Comparison of ENCODE assay signal across 8 mouse cellular contexts in the genomic region with DNA sequence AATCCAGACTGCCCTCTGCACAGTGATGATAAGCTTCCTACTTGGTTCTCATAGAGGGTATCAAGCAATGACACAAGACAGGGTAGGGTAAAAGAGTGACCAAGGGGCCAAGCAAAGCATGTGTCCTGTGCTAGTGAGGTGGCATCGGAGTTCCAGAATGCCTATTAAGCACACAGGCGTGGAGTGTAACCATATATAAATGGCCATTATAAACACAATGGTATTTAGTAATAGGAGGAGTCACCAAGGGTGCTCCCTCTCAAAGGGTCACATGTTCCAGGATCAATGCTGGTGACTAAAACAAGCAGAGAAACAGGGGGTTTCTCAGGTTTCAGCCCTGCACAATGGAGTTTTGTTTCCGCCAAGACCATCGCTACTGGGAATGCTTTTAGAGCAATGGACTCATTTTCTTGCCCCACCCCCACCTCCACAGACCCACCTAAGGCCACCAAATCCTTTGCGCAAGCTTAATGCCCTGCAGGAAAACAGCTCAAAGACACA. TPM values are rescaled to one million over a fixed set of nuclear protein-coding genes. Genes with fewer than 3 reads are reported as not detected.
DNase-seq lines count a peak whose midpoint lies in the region; ATAC-seq and TF ChIP-seq lines count a peak whose summit lies in the region.

No protein-coding gene starts in this region.

- no peaks in the 10 kb centered on the region for H3K9me3 ChIP-seq in liver, embryonic 11.5 days (ENCODE audit: control insufficient read depth, low read length)
- no peaks in the 10 kb centered on the region for H3K9me3 ChIP-seq in hindbrain, embryonic 11.5 days (ENCODE audit: control insufficient read depth, low read length)
- no peaks in the 10 kb centered on the region for H3K9me3 ChIP-seq in liver, postnatal 0 days (ENCODE audit: low read length)
- H3K9me3 ChIP-seq in stomach, postnatal 0 days (ENCODE audit: control insufficient read depth, low read length), result no peaks in the 10 kb centered on the region

- no peak for DNase-seq in liver, embryonic 11.5 days (ENCODE audit: low spot score)
- no peak for DNase-seq in liver
- peak; percentile 60 for DNase-seq in hindbrain, embryonic 11.5 days (ENCODE audit: low spot score)
- DNase-seq in liver, postnatal 0 days, result no peak
- DNase-seq in stomach, postnatal 0 days (ENCODE audit: low spot score), result no peak
- no peak for DNase-seq in lung, postnatal 4 days

- H3K4me3 ChIP-seq in liver, embryonic 11.5 days (ENCODE audit: low read depth, low read length), result no peak overlapping the region
- no peak overlapping the region for H3K4me3 ChIP-seq in hindbrain, embryonic 11.5 days (ENCODE audit: low read depth, low read length)
- H3K4me3 ChIP-seq in liver, postnatal 0 days (ENCODE audit: low read depth, low read length), result peak overlapping the region; percentile 13
- H3K4me3 ChIP-seq in stomach, postnatal 0 days (ENCODE audit: low read depth, low read length), result no peak overlapping the region

- TF ChIP-seq CTCF in liver, postnatal 0 days (IDR thresholded peaks at IDR 0.05; ENCODE audit: low read depth), result no peak
- no peak for TF ChIP-seq CTCF in stomach, postnatal 0 days (IDR thresholded peaks at IDR 0.05; ENCODE audit: low read depth)

- no peak overlapping the region for H3K9ac ChIP-seq in liver, embryonic 11.5 days (ENCODE audit: low read depth, low read length)
- peak overlapping the region; percentile 20 for H3K9ac ChIP-seq in hindbrain, embryonic 11.5 days (ENCODE audit: low read depth, low read length)
- no peak overlapping the region for H3K9ac ChIP-seq in liver, postnatal 0 days (replicated peaks)
- H3K9ac ChIP-seq in stomach, postnatal 0 days (ENCODE audit: low read length), result no peak overlapping the region

- ATAC-seq in liver, embryonic 11.5 days (replicated peaks; ENCODE audit: low FRiP score), result peak; percentile 46
- ATAC-seq in hindbrain, embryonic 11.5 days (ENCODE audit: low FRiP score), result peak; percentile 66
- ATAC-seq in liver, postnatal 0 days, result peak; percentile 64
- ATAC-seq in stomach, postnatal 0 days (ENCODE audit: low FRiP score, low TSS enrichment), result peak; percentile 27; the same call in 1 of the 2 replicates
- ATAC-seq in frontal cortex, adult (ENCODE audit: low TSS enrichment), result no peak
- no peak for ATAC-seq in activated CD4-positive, CD25-positive, alpha-beta regulatory T cell, adult 4 months

- H3K4me2 ChIP-seq in liver, embryonic 11.5 days, result peak overlapping the region; percentile 23
- peak overlapping the region; percentile 13 for H3K4me2 ChIP-seq in hindbrain, embryonic 11.5 days (replicated peaks; ENCODE audit: low read depth, low read length)
- H3K4me2 ChIP-seq in liver, postnatal 0 days (ENCODE audit: low read depth, low read length), result peak overlapping the region; percentile 56
- H3K4me2 ChIP-seq in stomach, postnatal 0 days (replicated peaks; ENCODE audit: low read depth), result no peak overlapping the region

- TF ChIP-seq EP300 in liver, postnatal 0 days (IDR thresholded peaks at IDR 0.05; ENCODE audit: low read depth), result no peak
- TF ChIP-seq EP300 in stomach, postnatal 0 days (optimal IDR thresholded peaks at IDR 0.05), result no peak

- no peaks in the 10 kb centered on the region for H3K27me3 ChIP-seq in liver, embryonic 11.5 days (replicated peaks; ENCODE audit: control insufficient read depth, insufficient read depth, low read length)
- no peaks in the 10 kb centered on the region for H3K27me3 ChIP-seq in hindbrain, embryonic 11.5 days (ENCODE audit: control insufficient read depth, insufficient read depth, low read length)
- no peaks in the 10 kb centered on the region for H3K27me3 ChIP-seq in liver, postnatal 0 days (ENCODE audit: insufficient read depth, low read length)
- no peaks in the 10 kb centered on the region for H3K27me3 ChIP-seq in stomach, postnatal 0 days (ENCODE audit: control insufficient read depth, insufficient read depth, low read length)

- WGBS in liver, embryonic 11.5 days, result 44% methylated on average over 5 of the region's 5 CpGs
- WGBS in hindbrain, embryonic 11.5 days, result 4% methylated on average over 5 of the region's 5 CpGs
- 49% methylated on average over 5 of the region's 5 CpGs for WGBS in liver, postnatal 0 days (ENCODE audit: insufficient replicate concordance)
- 64% methylated on average over 5 of the region's 5 CpGs for WGBS in stomach, postnatal 0 days

- H3K27ac ChIP-seq in liver, embryonic 11.5 days (ENCODE audit: low read depth, low read length), result no peak overlapping the region
- peak overlapping the region; percentile 92 for H3K27ac ChIP-seq in hindbrain, embryonic 11.5 days (ENCODE audit: low read depth, low read length)
- H3K27ac ChIP-seq in liver, postnatal 0 days (ENCODE audit: low read depth), result peak overlapping the region; percentile 62
- H3K27ac ChIP-seq in stomach, postnatal 0 days (replicated peaks), result no peak overlapping the region

- no peaks in the 10 kb centered on the region for H3K36me3 ChIP-seq in liver, embryonic 11.5 days (ENCODE audit: control insufficient read depth, insufficient read depth, low read length)
- no peaks in the 10 kb centered on the region for H3K36me3 ChIP-seq in hindbrain, embryonic 11.5 days (ENCODE audit: control insufficient read depth, insufficient read depth, low read length)
- H3K36me3 ChIP-seq in liver, postnatal 0 days (replicated peaks; ENCODE audit: insufficient read depth, low read length), result no peaks in the 10 kb centered on the region
- 0 out of 2 replicates have a peak, but pooled peaks cover 3% of the 10 kb centered on the region for H3K36me3 ChIP-seq in stomach, postnatal 0 days (ENCODE audit: control insufficient read depth, insufficient read depth, low read length)

- H3K4me1 ChIP-seq in liver, embryonic 11.5 days (replicated peaks; ENCODE audit: control insufficient read depth, insufficient read depth, low read length), result peaks cover 10% of the 10 kb centered on the region
- peaks cover 20% of the 10 kb centered on the region for H3K4me1 ChIP-seq in hindbrain, embryonic 11.5 days (replicated peaks; ENCODE audit: control insufficient read depth, insufficient read depth, low read length)
- 0 out of 2 replicates have a peak, but pooled peaks cover 8% of the 10 kb centered on the region for H3K4me1 ChIP-seq in liver, postnatal 0 days (ENCODE audit: insufficient read depth)
- H3K4me1 ChIP-seq in stomach, postnatal 0 days (replicated peaks; ENCODE audit: control insufficient read depth, insufficient read depth), result peaks cover 4% of the 10 kb centered on the region; the same call in 1 of the 2 replicates

RNA-seq across cellular contexts. Expression of gene Meis2, which starts 45.1 kb away (rescaled TPM):
- 18.0 and 20.0 TPM in 2 replicates for polyA plus RNA-seq in liver, embryonic 11.5 days (2014; fragmentation: Nextera tagmentation; extraction: Ambion mirVana)
- polyA plus RNA-seq in hindbrain, embryonic 11.5 days (2014; fragmentation: Nextera tagmentation; extraction: Ambion mirVana), result 121 and 142 TPM in 2 replicates
- polyA plus RNA-seq in liver, postnatal 0 days (2015; fragmentation: Nextera tagmentation; extraction: Ambion mirVana), result 2.0 and 2.4 TPM in 2 replicates
- polyA plus RNA-seq in stomach, postnatal 0 days (2015; fragmentation: Nextera tagmentation; extraction: Ambion mirVana), result 17.7 and 20.2 TPM in 2 replicates
- polyA plus RNA-seq in activated CD4-positive, CD25-positive, alpha-beta regulatory T cell, adult 4 months (2017; shearing (Covaris generic)), result under 1 TPM in 1 of 2 experiments, not detected in 1; 0.26 TPM

Comparison
In these comparisons a context has a peak if more than half of its experiments do, and no peak if none do; other contexts are left out.
1. H3K27ac ChIP-seq: peak in hindbrain, embryonic 11.5 days (single experiment) and liver, postnatal 0 days (single experiment); none in liver, embryonic 11.5 days (single experiment) and stomach, postnatal 0 days (single experiment).
2. ATAC-seq: peak in liver, embryonic 11.5 days (single experiment), hindbrain, embryonic 11.5 days (single experiment), liver, postnatal 0 days (single experiment) and stomach, postnatal 0 days (single experiment); none in frontal cortex, adult (single experiment) and activated CD4-positive, CD25-positive, alpha-beta regulatory T cell, adult 4 months (single experiment).